Comparison of ENCODE assay signal across 9 mouse cellular contexts in the genomic region with DNA sequence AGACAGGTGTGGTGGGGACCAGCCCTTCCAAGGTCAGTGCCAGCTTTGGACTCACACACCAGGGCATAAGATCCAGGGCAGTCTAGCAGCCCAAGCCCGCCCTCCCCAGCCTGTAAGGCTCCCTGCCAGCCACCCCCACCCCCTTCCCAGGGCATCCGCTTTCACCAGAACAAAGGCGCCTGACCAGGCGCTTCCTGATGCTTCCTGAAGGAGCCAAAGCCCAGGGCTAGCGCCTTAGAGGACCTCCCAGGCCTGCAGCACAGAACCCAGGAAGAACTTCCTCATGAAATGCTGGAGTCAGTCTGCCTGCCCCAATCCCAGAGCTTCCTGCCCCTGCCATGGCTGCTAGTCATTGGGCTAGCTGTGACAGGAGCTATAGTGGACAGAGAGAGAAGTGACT. TPM values are rescaled to one million over a fixed set of nuclear protein-coding genes. Genes with fewer than 3 reads are reported as not detected.
DNase-seq lines count a peak whose midpoint lies in the region; ATAC-seq lines count a peak whose summit lies in the region.
"Had no signal": no experiment of that assay in that cellular context is flagged by ENCODE, and none has a peak within 500 bp of the region (broad histone marks: within the 10 kb centered on the region; RNA-seq: fewer than 3 reads in every experiment).

No protein-coding gene starts in this region.

- H3K9ac ChIP-seq in heart, embryonic 15.5 days, result no peak overlapping the region
- peak overlapping the region; percentile 40 for H3K9ac ChIP-seq in stomach, embryonic 16.5 days (ENCODE audit: low read length)
- H3K9ac ChIP-seq: liver, embryonic 14.5 days had no signal

- peak; percentile 6 for DNase-seq in ovary, postnatal 36 days (ENCODE audit: low spot score)
- DNase-seq in ovary, postnatal 14 days (ENCODE audit: low spot score), result no peak
- DNase-seq in kidney, postnatal 4 days, result peak; percentile 66 to 80
- DNase-seq in cerebellum, adult 18-20 months, result no peak
- DNase-seq in urinary bladder, postnatal 14 days (ENCODE audit: low spot score), result no peak

- H3K27ac ChIP-seq in heart, embryonic 15.5 days, result peak overlapping the region; percentile 59
- H3K27ac ChIP-seq in stomach, embryonic 16.5 days (ENCODE audit: low read length), result peak overlapping the region; percentile 66
- H3K27ac ChIP-seq: liver, embryonic 14.5 days had no signal

- H3K36me3 ChIP-seq in heart, embryonic 15.5 days, result no peaks in the 10 kb centered on the region
- no peaks in the 10 kb centered on the region for H3K36me3 ChIP-seq in stomach, embryonic 16.5 days (ENCODE audit: control insufficient read depth, insufficient read depth, low read length)

- H3K4me2 ChIP-seq in heart, embryonic 15.5 days, result no peak overlapping the region
- no peak overlapping the region for H3K4me2 ChIP-seq in stomach, embryonic 16.5 days (ENCODE audit: low read depth, low read length)

- H3K9me3 ChIP-seq in heart, embryonic 15.5 days (replicated peaks), result no peaks in the 10 kb centered on the region
- no peaks in the 10 kb centered on the region for H3K9me3 ChIP-seq in stomach, embryonic 16.5 days (replicated peaks; ENCODE audit: control insufficient read depth, low read length)

- H3K4me3 ChIP-seq in heart, embryonic 15.5 days, result no peak overlapping the region
- H3K4me3 ChIP-seq in stomach, embryonic 16.5 days (replicated peaks; ENCODE audit: low read length), result no peak overlapping the region

- ATAC-seq in heart, embryonic 15.5 days (replicated peaks; ENCODE audit: insufficient number of reproducible peaks, insufficient read depth, low FRiP score, low read depth), result no peak; the same call in 1 of the 2 replicates
- no peak for ATAC-seq in stomach, embryonic 16.5 days (ENCODE audit: insufficient read depth, low FRiP score)
- ATAC-seq in frontal cortex, adult (ENCODE audit: low TSS enrichment), result no peak

- H3K27me3 ChIP-seq in heart, embryonic 15.5 days, result no peaks in the 10 kb centered on the region
- no peaks in the 10 kb centered on the region for H3K27me3 ChIP-seq in stomach, embryonic 16.5 days (ENCODE audit: control insufficient read depth, insufficient read depth, low read length)

- peaks cover 77% of the 10 kb centered on the region for H3K4me1 ChIP-seq in heart, embryonic 15.5 days (replicated peaks)
- peaks cover 73% of the 10 kb centered on the region for H3K4me1 ChIP-seq in stomach, embryonic 16.5 days (ENCODE audit: control insufficient read depth, insufficient read depth, low read length)

- WGBS in heart, embryonic 15.5 days, result 33% methylated on average over 5 of the region's 5 CpGs
- WGBS in stomach, embryonic 16.5 days, result 41% methylated on average over 5 of the region's 5 CpGs

RNA-seq across cellular contexts. Expression of gene Lama5, which starts 7.0 kb away (rescaled TPM):
- 21.9 and 29.1 TPM in 2 replicates for polyA plus RNA-seq in heart, embryonic 15.5 days (2015; fragmentation: Nextera tagmentation; extraction: Ambion mirVana)
- 61.3 and 64.6 TPM in 2 replicates for polyA plus RNA-seq in stomach, embryonic 16.5 days (2015; fragmentation: Nextera tagmentation; extraction: Ambion mirVana)

RNA-seq across cellular contexts. Expression of gene Rps21, which starts 38.5 kb away (rescaled TPM):
- 259 and 352 TPM in 2 replicates for polyA plus RNA-seq in heart, embryonic 15.5 days (2015; fragmentation: Nextera tagmentation; extraction: Ambion mirVana)
- polyA plus RNA-seq in stomach, embryonic 16.5 days (2015; fragmentation: Nextera tagmentation; extraction: Ambion mirVana), result 408 and 537 TPM in 2 replicates

RNA-seq across cellular contexts. Expression of gene Adrm1, which starts 47.4 kb away (rescaled TPM):
- 123 and 139 TPM in 2 replicates for polyA plus RNA-seq in heart, embryonic 15.5 days (2015; fragmentation: Nextera tagmentation; extraction: Ambion mirVana)
- polyA plus RNA-seq in stomach, embryonic 16.5 days (2015; fragmentation: Nextera tagmentation; extraction: Ambion mirVana), result 154 and 171 TPM in 2 replicates

RNA-seq across cellular contexts. Expression of gene Cables2, which starts 54.6 kb away (rescaled TPM):
- 8.4 and 10.5 TPM in 2 replicates for polyA plus RNA-seq in heart, embryonic 15.5 days (2015; fragmentation: Nextera tagmentation; extraction: Ambion mirVana)
- polyA plus RNA-seq in stomach, embryonic 16.5 days (2015; fragmentation: Nextera tagmentation; extraction: Ambion mirVana), result 4.3 and 4.6 TPM in 2 replicates

Comparison
In these comparisons a context has a peak if more than half of its experiments do, and no peak if none do; other contexts are left out.
1. DNase-seq: peak in ovary, postnatal 36 days (single experiment) and kidney, postnatal 4 days (2 of 2); none in ovary, postnatal 14 days (single experiment), cerebellum, adult 18-20 months (0 of 2) and urinary bladder, postnatal 14 days (single experiment).